Mouse (Mus musculus) limb, embryonic 10.5 days (tissue): ENCODE measurements at regions not wholly inside any gene's neighbourhood (a gene's known extent, or its start where the extent isn't known, plus 50 kb on each side); places are given as distances from the start of the nearest gene placed in this dataset.
A peak's percentile ranks its signal among the peaks of the same experiment; 100 is the strongest.
"Not testable (repeated sequence)": the region's sequence is repeated elsewhere in the genome, so short reads cannot be mapped to it uniquely, and the experiment has no call there.

Experiments
- DNase-seq: peaks from one replicate; pipeline ENCODE4 v3.0.0-alpha.2; 2017; ENCODE audit warnings: low spot score
- H3K27ac ChIP-seq: fragments of 300-500 bp; sonication (generic); 2 replicates; pipeline ENCODE4 v1.5.1; 2016; ENCODE audit warnings: mild to moderate bottlenecking
- H3K27me3 ChIP-seq: fragments of 300-500 bp; sonication (generic); 2 replicates; pipeline ENCODE4 v1.6.1; 2016; ENCODE audit warnings: low read depth, mild to moderate bottlenecking; ENCODE audit not compliant: poor library complexity, severe bottlenecking
- H3K36me3 ChIP-seq: fragments of 300-500 bp; sonication (generic); 2 replicates; pipeline ENCODE4 v1.6.1; 2016; ENCODE audit warnings: mild to moderate bottlenecking, moderate library complexity
- H3K4me1 ChIP-seq: fragments of 300-500 bp; sonication (generic); 2 replicates; pipeline ENCODE4 v1.6.1; 2016
- H3K4me3 ChIP-seq: fragments of 300-500 bp; sonication (generic); 2 replicates; pipeline ENCODE4 v1.5.1; 2016; ENCODE audit warnings: mild to moderate bottlenecking, moderate library complexity
- H3K9me3 ChIP-seq: fragments of 300-500 bp; sonication (generic); replicated peaks from 2 replicates; pipeline ENCODE4 v1.6.1; 2016; ENCODE audit warnings: mild to moderate bottlenecking
- WGBS: fragments of 180-500 bp; shearing (Covaris S2); methylation state at CpG from one replicate; pipeline ENCODE4 v1.1.7; 2016; 5-methylcytosine and 5-hydroxymethylcytosine counted together

DNA sequence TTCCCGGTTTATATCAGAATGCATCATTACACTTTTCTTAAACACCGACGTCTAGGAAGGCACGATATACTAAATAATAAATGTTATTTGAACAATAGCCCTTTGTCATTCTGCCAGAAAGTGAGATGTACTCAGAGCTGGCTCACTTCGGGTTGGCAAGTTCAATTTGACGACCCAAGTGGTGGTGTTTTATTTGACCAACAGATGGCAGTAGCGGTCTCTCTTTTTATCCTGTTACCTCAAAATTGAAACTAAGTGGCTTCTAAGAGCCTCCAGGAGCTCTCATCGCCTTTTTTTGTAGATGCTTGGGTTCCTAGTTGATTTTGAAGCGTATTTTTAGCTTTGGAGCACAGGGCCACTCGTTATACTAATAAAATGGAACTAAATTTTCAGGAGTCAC, 66.7 kb upstream of the Chmp2b start:
- Histone ChIP-seq H3K27me3 (no peaks in the 10 kb centered on the region), H3K4me1 (no peaks in the 10 kb centered on the region), H3K9me3 (no peaks in the 10 kb centered on the region), H3K4me3 (no peak overlapping the region), H3K36me3 (no peaks in the 10 kb centered on the region), H3K27ac (no peak overlapping the region)
- DNase-seq = peak; percentile 33
- 14% methylated on average over 10 of the region's 10 CpGs for WGBS

DNA sequence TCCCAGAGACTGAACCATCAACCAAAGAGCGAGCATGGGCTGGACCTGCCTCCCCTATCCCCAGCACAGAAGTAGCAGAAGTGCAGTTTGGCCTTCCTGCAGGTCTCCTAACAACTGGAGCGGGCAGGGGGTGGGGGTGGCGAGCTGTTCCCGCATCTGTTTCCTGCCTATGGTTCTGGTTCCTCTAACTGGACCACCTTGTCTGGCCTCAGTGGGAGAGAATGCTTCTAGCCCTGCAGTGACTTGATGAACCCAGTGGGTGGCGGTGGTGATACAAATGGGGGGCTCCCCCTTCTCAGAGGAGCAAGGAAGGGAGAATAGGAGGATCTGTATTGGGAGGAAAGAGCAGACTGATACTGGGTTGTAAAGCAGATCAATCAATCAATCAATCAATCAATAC, 69.2 kb upstream of the Chmp2b start:
- Histone ChIP-seq H3K4me1 (no peaks in the 10 kb centered on the region), H3K4me3 (no peak overlapping the region), H3K27me3 (no peaks in the 10 kb centered on the region), H3K27ac (no peak overlapping the region), H3K36me3 (no peaks in the 10 kb centered on the region), H3K9me3 (no peaks in the 10 kb centered on the region)
- DNase-seq = no peak
- WGBS = 53% methylated on average over 5 of the region's 5 CpGs

DNA sequence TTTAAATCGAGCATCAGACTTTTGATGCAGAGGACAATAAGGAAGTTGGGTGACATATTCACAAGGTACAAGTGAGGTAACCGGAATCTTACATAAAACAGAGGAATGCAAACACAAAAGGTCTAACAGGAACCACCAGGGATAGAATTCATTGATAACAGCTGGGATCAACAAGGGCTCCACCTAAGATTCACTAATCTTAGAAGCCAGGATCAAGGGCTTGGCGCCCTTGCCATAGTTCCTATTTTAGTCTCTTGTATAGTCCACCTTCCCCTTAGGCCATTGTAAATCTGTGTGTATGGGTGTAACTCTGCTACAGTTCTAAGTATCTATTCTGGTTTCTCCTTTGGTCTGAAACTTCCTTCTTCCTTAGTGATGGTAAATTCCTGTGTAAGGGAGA, 84.2 kb upstream of the Chmp2b start:
- not testable (repeated sequence) for DNase-seq, H3K9me3 ChIP-seq, H3K36me3 ChIP-seq, H3K4me1 ChIP-seq, H3K27me3 ChIP-seq, H3K4me3 ChIP-seq, H3K27ac ChIP-seq
- 88% methylated on average over 3 of the region's 3 CpGs for WGBS

DNA sequence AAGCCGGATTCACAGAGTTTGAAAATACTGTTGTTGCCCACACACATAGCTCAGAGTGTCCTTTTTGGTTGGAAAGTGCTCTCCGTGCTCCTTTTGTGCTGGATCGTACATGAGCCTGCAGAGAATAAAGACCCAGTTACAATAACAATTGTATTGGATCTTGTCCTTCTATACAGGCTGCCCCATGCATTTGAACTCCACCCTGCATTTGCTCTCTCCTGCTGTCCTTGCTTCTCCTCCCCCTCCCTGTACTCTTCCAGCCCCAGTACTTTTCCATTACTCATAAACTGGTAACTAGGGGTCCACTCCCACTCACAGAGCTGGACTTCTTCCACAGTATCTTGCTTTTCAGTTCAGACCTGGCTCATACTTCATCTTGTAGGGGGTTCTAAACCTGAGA, 86.5 kb upstream of the Chmp2b start:
- Histone ChIP-seq H3K36me3 (no peaks in the 10 kb centered on the region), H3K4me1 (no peaks in the 10 kb centered on the region), H3K27me3 (no peaks in the 10 kb centered on the region), H3K4me3 (no peak overlapping the region), H3K9me3 (no peaks in the 10 kb centered on the region), H3K27ac (no peak overlapping the region)
- DNase-seq = no peak
- whole genome bisulfite sequencing = 87% methylated on average over 3 of the region's 3 CpGs

DNA sequence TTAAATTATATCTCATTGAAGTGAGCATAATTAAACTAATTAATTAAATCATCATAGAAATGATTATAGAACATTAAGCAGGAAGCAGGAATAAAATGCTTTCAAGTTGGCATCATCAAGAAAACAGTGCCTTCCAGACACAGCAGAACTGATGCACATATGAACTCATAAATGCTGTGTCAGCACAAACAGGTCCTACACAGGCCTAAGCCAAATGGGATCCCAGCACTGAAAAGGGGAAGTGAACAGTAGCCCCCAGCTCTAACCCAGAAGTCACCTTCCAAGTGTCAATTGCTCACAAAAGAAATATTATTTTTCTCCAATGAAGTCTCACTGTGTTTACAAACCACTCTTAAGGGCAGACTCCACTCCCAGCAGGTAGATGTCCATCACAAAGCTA, 93.0 kb upstream of the Chmp2b start:
- H3K27me3 ChIP-seq = no peaks in the 10 kb centered on the region
- no peak overlapping the region for H3K4me3 ChIP-seq
- no peaks in the 10 kb centered on the region for H3K36me3 ChIP-seq
- no peaks in the 10 kb centered on the region for H3K9me3 ChIP-seq
- H3K4me1 ChIP-seq = no peaks in the 10 kb centered on the region
- no peak for DNase-seq
- no peak overlapping the region for H3K27ac ChIP-seq

DNA sequence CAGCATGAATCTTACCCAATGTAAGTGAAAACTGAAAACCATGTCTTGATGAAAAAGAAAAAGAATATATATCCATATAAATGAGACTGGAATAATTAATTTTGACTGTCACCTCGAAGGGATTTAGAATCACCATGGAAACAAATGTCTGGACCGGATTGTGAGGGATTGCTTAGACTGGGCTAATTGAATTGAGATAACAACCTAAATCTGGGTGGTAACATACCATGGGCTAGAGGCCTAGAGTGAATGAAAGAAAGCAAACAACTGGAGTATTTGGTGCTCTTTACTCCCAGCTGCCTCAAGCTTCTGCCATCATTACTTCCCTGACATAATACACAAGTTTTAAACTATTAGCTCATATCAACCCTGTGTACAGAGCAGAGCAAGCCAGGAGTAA, 95.3 kb upstream of the Chmp2b start:
- H3K27ac ChIP-seq = no peak overlapping the region
- H3K9me3 ChIP-seq = no peaks in the 10 kb centered on the region
- 69% methylated on average over 2 of the region's 2 CpGs for WGBS

DNA sequence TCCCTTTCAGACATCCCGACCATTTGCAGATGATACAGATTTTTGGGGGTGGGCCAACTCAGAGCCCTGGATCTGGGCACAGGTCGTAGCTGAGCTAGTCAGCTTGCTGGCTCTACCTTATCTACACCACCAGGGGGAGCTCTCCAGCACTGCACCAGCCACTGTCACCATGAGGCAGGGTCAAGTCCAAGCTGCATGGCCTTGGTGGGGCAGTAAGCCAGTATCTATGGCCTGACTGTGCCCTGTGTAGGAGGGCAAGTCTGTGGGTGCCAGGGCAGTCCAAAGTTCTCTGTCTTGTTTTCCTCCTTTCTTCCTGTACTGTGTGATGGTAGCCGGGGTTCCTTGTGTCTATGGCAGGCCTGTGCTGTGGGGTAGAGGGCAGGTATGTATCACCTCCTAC, 102.3 kb upstream of the Chmp2b start:
- DNase-seq = peak; percentile 38
- H3K36me3 ChIP-seq = no peaks in the 10 kb centered on the region
- no peaks in the 10 kb centered on the region for H3K4me1 ChIP-seq
- H3K27me3 ChIP-seq = no peaks in the 10 kb centered on the region
- 66% methylated on average over 3 of the region's 3 CpGs for WGBS
- no peak overlapping the region for H3K27ac ChIP-seq
- H3K9me3 ChIP-seq = no peaks in the 10 kb centered on the region
- H3K4me3 ChIP-seq = no peak overlapping the region

More for the DNA sequence above, 95.3 kb upstream of the Chmp2b start:
- Histone ChIP-seq H3K4me1 (no peaks in the 10 kb centered on the region), H3K36me3 (no peaks in the 10 kb centered on the region), H3K4me3 (no peak overlapping the region), H3K27me3 (no peaks in the 10 kb centered on the region)
- DNase-seq = no peak

DNA sequence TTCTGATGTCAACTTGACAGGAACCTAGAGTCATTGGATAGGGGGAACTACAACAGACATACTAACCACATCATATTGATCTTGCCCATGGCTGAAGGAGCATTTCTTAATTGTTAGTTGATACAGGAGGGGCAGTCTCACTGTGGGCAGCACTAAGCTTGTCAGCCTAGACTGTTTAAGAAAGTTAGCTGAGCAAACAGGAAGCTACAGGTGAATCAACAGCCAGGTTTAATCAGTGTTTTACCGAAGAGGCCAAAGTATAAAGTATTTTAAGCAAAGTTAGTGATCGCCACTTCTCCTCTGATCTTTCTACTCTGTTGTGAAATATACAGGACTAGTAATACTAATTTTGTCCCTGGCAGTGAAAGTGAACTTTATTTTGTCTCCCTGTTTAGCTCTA, 109.6 kb upstream of the Chmp2b start:
- H3K9me3 ChIP-seq = no peaks in the 10 kb centered on the region

DNA sequence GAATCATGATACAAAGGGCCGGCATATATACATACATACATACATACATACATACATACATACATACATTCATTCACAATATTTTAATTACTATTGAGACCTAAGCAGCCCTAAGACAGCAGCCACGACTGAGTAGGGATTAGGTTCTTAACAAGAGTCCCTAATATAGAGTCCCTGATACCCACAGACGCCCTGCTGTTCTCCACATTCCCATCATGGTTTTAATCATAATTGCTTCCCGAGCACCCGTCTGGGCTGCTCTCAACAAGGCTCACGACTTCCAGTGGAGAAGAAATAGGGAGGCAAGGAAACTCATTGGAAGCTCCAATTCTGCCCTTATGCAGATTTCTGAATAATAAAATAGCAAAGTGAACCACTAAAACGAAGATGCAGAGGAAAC, 120.6 kb upstream of the Chmp2b start:
- WGBS = 78% methylated on average over 7 of the region's 7 CpGs
- no peak overlapping the region for H3K27ac ChIP-seq
- DNase-seq = no peak
- H3K27me3 ChIP-seq = no peaks in the 10 kb centered on the region
- no peaks in the 10 kb centered on the region for H3K9me3 ChIP-seq
- H3K4me1 ChIP-seq = no peaks in the 10 kb centered on the region
- no peak overlapping the region for H3K4me3 ChIP-seq
- no peaks in the 10 kb centered on the region for H3K36me3 ChIP-seq

More for the DNA sequence above, 109.6 kb upstream of the Chmp2b start:
- no peak overlapping the region for H3K27ac ChIP-seq
- no peak for DNase-seq
- H3K27me3 ChIP-seq = no peaks in the 10 kb centered on the region
- no peaks in the 10 kb centered on the region for H3K36me3 ChIP-seq
- H3K4me3 ChIP-seq = no peak overlapping the region
- WGBS = 97% methylated on average over 2 of the region's 2 CpGs
- no peaks in the 10 kb centered on the region for H3K4me1 ChIP-seq

DNA sequence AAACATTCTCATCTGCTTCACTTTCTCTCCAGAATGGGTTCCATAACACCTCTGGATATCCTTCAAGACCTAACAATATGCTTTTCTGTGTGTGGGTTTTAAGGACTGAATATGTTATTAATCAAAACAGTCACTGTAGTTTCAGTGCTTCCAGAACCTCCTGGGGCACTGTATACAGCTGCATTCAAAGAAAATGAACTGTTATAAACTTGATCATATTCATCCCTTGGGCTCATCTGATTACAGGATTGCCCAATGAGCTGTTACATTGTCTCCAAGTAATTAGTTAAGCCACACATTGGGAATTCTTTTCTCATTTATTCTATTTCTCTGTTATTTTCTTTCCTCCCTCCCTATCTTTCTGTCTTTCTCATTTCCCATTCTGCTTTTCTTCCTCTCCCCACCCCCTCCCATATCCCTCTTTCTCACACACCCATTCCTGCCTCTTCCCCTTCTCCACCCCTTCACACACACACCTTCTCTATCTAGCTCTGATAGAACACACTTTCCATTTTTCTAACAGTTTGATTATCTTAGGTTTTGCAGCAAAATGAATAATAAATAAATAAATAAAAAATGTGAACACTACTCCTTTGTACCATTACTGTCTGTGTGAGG, 121.3 kb upstream of the Chmp2b start:
- H3K9me3 ChIP-seq = no peaks in the 10 kb centered on the region
- no peaks in the 10 kb centered on the region for H3K4me1 ChIP-seq
- no peaks in the 10 kb centered on the region for H3K36me3 ChIP-seq
- DNase-seq = no peak
- no peaks in the 10 kb centered on the region for H3K27me3 ChIP-seq
- H3K4me3 ChIP-seq = no peak overlapping the region
- H3K27ac ChIP-seq = no peak overlapping the region

DNA sequence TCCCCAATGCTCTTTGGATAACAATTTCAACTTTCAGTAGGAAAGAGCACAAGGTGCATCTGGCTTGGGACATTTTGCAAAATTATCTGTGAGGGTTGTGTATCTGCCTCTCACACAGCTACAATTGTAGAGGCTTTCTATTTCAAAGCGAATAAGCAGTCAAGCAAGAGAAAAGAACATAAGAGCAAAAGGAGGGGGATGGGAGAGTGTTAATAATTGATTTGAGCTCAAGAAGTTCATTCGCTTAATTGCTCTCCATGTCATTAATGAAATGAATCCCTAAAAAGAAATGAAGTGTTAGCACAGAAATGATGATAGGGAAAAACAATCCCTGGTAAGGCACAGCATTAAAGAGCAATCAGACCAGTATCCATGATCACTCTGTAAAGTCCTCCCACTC, 121.4 kb upstream of the Vgll3 start:
- no peaks in the 10 kb centered on the region for H3K9me3 ChIP-seq
- WGBS = 87% methylated on average over 2 of the region's 2 CpGs

DNA sequence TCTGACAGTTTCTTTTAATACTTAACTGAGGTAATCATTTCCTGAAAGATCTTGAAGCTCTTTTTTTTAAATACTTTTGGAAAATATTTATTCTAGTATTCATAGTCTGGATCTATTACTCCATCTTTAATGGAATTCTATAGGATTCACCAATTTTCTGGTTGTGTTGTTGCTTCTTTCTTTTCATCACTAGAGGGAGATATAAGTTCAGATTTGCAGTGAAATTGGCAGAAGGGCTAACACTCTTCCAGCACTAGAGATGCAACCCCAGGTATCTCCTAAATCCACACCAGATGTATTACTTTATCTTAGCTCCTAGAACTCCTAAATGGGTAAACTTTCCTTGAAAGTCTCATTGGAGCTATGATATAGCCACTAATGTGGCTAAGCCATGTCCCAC, 99.4 kb upstream of the Vgll3 start:
- DNase-seq = no peak
- Histone ChIP-seq H3K9me3 (no peaks in the 10 kb centered on the region), H3K27me3 (no peaks in the 10 kb centered on the region)

More for the DNA sequence above, 121.4 kb upstream of the Vgll3 start:
- Histone ChIP-seq H3K27me3 (no peaks in the 10 kb centered on the region), H3K27ac (no peak overlapping the region), H3K4me1 (no peaks in the 10 kb centered on the region), H3K36me3 (no peaks in the 10 kb centered on the region), H3K4me3 (no peak overlapping the region)
- DNase-seq = no peak

DNA sequence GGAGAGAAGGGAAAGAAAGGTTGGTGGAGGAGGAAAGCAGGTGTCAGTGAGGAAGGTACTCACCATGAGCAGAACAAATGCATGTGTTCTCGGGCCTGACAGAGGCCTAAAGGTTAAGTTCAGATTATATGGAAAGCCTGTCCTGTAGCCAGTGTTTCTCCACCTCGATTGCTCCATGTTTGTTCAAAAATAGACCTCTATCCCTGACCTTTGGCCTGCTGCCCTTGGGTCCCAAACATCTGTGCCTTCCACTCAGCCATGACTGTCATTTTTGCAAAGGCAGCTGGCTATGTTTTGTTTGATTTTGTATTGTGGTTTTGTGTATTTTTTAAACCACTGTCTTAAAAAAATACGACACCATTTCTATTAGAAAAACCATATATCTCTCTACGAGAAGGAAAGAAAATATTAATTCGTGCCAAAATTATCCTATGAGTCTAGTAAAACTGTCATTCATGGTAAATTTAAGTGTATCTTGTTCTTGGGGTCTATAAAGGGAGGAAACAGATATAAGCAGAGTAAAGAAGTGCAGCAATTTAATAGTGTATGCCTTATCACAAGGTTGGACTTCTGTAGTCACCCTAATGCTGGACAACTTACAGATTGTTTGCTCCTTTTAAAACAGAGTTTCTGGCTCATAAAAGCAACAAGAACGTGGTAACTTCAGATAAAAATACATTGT, 96.1 kb upstream of the Vgll3 start:
- no peaks in the 10 kb centered on the region for H3K9me3 ChIP-seq
- no peak for DNase-seq
- H3K27me3 ChIP-seq = no peaks in the 10 kb centered on the region
- no peaks in the 10 kb centered on the region for H3K36me3 ChIP-seq
- H3K27ac ChIP-seq = no peak overlapping the region
- H3K4me1 ChIP-seq = peaks cover 9% of the 10 kb centered on the region
- no peak overlapping the region for H3K4me3 ChIP-seq
- WGBS = 81% methylated on average over 6 of the region's 6 CpGs

More for the DNA sequence above, 99.4 kb upstream of the Vgll3 start:
- peaks cover 3% of the 10 kb centered on the region; the same call in 1 of the 2 replicates for H3K4me1 ChIP-seq
- no peaks in the 10 kb centered on the region for H3K36me3 ChIP-seq
- no peak overlapping the region for H3K4me3 ChIP-seq
- no peak overlapping the region for H3K27ac ChIP-seq

DNA sequence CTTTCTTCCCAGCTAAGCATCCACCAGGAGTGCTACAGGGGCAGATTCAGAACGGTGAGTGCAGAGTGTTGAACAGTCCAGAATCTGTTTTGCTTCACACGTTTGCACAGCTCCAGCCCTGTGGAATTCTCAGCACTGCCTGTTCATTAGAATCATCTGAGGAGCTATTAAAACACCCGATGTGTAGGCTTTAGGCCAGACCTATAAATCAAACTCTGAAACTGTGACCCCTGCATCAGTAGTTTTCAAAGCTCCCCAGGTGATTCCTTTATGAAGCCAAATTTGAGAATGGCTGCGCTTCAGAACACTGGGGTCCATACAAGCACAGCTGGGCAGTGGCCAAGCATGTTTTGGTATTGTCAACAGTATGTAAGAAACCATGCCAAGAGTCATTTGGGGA, 94.1 kb upstream of the Vgll3 start:
- H3K9me3 ChIP-seq = no peaks in the 10 kb centered on the region
- WGBS = 43% methylated on average over 4 of the region's 4 CpGs
- DNase-seq = peak; percentile 32
- H3K36me3 ChIP-seq = no peaks in the 10 kb centered on the region
- no peaks in the 10 kb centered on the region for H3K27me3 ChIP-seq
- H3K4me3 ChIP-seq = no peak overlapping the region
- no peak overlapping the region for H3K27ac ChIP-seq
- peaks cover 9% of the 10 kb centered on the region for H3K4me1 ChIP-seq
